Mouse (Mus musculus) brown adipose tissue, adult 24 weeks (tissue): ENCODE data around the gene Izumo3. TPM values are rescaled to one million over a fixed set of nuclear protein-coding genes. Genes with fewer than 3 reads are reported as not detected.
"Not testable (repeated sequence)": the region's sequence is repeated elsewhere in the genome, so short reads cannot be mapped to it uniquely, and the experiment has no call there.

Source experiments
- H3K27ac ChIP-seq: fragments of 200-500 bp; replicated peaks from 2 replicates; pipeline ENCODE4 v1.5.1; 2012; ENCODE audit warnings: low read depth, mild to moderate bottlenecking, low read length
- H3K4me1 ChIP-seq: fragments of 200-500 bp; 2 replicates; pipeline ENCODE4 v1.6.1; 2012; ENCODE audit warnings: low read length, mixed read lengths; ENCODE audit not compliant: control insufficient read depth, insufficient read depth, insufficient read length
- H3K4me3 ChIP-seq: fragments of 200-500 bp; 2 replicates; pipeline ENCODE4 v1.5.1; 2012; ENCODE audit warnings: low read depth, mild to moderate bottlenecking, low read length, moderate library complexity; ENCODE audit not compliant: insufficient read depth
- polyA plus RNA-seq: library from polyadenylated mRNA; stranded (reverse); fragments of >200 nt; gene quantifications from 2 replicates; pipeline ENCODE4 v1.2.4, GENCODE M21; 2012; ENCODE audit not compliant: missing spikeins, insufficient read depth, insufficient read length

The Izumo3 gene
- not detected in 2 replicates for polyA plus RNA-seq

GRCm38 (mm10) chr4:92147134-92147533 is at the start of gene Izumo3:
Gene Izumo3 (minus strand): TSS chr4:92147234.
- no peak within 1 kb of the TSS for H3K4me3 ChIP-seq
- H3K4me1 ChIP-seq, result no peaks in the 10 kb centered on the region
- H3K27ac ChIP-seq, result no peak within 1 kb of the TSS

GRCm38 (mm10) chr4:92191649-92192048 is 44.6 kb upstream of the Izumo3 start, which contains the start of gene Gm12666:
Gene Gm12666 (minus strand): TSS chr4:92191749.
- H3K4me1 ChIP-seq, H3K27ac ChIP-seq, H3K4me3 ChIP-seq: not testable (repeated sequence)

GRCm38 (mm10) chr4:92152646-92153045 is 5.6 kb upstream of the Izumo3 start:
- Histone ChIP-seq H3K27ac (no peak overlapping the region), H3K4me3 (no peak overlapping the region), H3K4me1 (no peaks in the 10 kb centered on the region)

GRCm38 (mm10) chr4:92111390-92111988 is 35.5 kb downstream of the Izumo3 start:
- Histone ChIP-seq H3K27ac (no peak overlapping the region), H3K4me3 (no peak overlapping the region), H3K4me1 (no peaks in the 10 kb centered on the region)

- no peaks in the 10 kb centered on the region for H3K4me1 ChIP-seq
- H3K27ac ChIP-seq, result no peak overlapping the region
- H3K4me3 ChIP-seq, result no peak overlapping the region
Observed at GRCm38 (mm10) chr4:92097386-92097785, 49.6 kb downstream of the Izumo3 start.

GRCm38 (mm10) chr4:92095951-92096350 is 51.1 kb downstream of the Izumo3 start:
- Histone ChIP-seq H3K4me1 (no peaks in the 10 kb centered on the region), H3K4me3 (no peak overlapping the region), H3K27ac (no peak overlapping the region)

Other genes with a start within 250 kb of the Izumo3 start
- gene Gm12666, start 44.5 kb upstream of the Izumo3 start, polyA plus RNA-seq, result not detected in 2 replicates